Mouse (Mus musculus): ENCODE measurements at regions not wholly inside any gene's neighbourhood (a gene's known extent, or its start where the extent isn't known, plus 50 kb on each side); places are given as distances from the start of the nearest gene placed in this dataset.

DNA sequence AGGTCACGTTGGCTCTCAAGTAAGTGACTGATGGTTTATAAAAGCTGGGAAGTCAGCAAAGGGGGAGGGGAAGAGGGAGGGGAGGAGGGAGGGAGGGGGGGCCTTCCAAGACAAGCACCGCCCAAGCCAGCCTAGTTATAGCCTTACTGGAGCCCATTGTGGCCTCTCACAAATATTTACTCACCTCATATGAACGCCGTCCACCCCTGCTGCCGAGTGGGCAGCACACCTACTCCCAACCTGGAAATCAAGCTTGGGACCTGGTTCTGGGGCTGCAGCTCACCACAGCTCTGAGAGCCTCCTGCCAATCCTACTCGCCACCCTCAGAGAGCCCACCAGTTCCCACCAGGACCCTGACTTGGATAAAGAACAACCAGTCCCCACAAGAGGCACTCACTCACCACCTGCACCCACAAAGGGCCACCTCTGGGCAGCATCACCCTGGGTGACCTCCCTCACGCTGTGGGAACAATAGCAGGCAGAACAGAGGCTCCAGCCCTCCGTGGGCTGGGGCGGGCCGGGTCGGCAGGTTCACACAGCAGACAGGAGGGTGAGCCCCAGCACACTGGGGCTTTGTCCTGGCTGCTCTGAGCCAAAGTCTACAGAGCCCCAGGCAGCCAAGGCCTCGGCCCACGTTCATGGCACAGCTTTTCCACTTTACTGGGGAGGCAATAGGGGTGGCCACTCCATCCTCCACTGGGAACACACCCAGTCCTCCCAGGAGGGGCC lies 171.8 kb downstream of the Bcl11b start:
- WGBS = 41% methylated on average over 13 of the region's 13 CpGs
- no peak for DNase-seq (ENCODE audit: low spot score)

GRCm38 (mm10) chr12:107833001-107833400 lies 170.4 kb downstream of the Bcl11b start:
- WGBS = 89% methylated on average over 8 of the region's 8 CpGs

More for the DNA sequence above, 171.8 kb downstream of the Bcl11b start:
- Histone ChIP-seq H3K4me1 (replicated peaks; ENCODE audit: insufficient read depth, low read length) (no peaks in the 10 kb centered on the region), H3K4me3 (replicated peaks; ENCODE audit: low read depth, low read length) (no peak overlapping the region), H3K4me2 (ENCODE audit: low read length) (no peak overlapping the region), H3K9me3 (replicated peaks; ENCODE audit: low read length) (no peaks in the 10 kb centered on the region), H3K27ac (no peak overlapping the region), H3K36me3 (ENCODE audit: insufficient read depth, low read length) (no peaks in the 10 kb centered on the region), H3K9ac (ENCODE audit: low read depth, low read length) (no peak overlapping the region), H3K27me3 (ENCODE audit: insufficient read depth, low read length) (no peaks in the 10 kb centered on the region)
- no peak for TF ChIP-seq CTCF (IDR thresholded peaks at IDR 0.05; ENCODE audit: low read depth)
- ATAC-seq (replicated peaks; ENCODE audit: low FRiP score, low read depth) = no peak

DNA sequence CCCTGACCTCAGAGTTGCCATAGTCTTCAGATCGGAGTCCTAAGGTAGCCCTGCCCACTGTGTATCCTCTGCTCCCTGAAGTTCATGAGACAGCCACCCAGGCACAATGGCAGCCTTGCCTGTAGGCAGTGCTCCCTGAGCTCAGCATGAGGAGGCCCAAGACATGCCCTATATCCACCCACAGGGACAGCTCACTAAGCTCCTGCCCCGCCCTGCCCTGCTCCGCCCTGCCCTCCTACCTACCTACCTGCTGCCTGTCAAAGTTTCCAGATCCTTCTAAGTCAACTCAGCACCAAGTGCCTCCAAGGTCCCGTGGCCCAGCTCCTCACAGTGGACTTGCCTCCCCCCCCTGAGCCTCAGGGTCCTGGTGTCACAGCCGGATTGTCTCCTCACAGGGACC lies 168.9 kb downstream of the Bcl11b start:
- no peak overlapping the region for H3K4me3 ChIP-seq (replicated peaks; ENCODE audit: low read depth, low read length)
- H3K27ac ChIP-seq = no peak overlapping the region
- WGBS = 83% methylated on average over 5 of the region's 5 CpGs
- no peaks in the 10 kb centered on the region for H3K27me3 ChIP-seq (ENCODE audit: insufficient read depth, low read length)
- no peaks in the 10 kb centered on the region for H3K4me1 ChIP-seq (replicated peaks; ENCODE audit: insufficient read depth, low read length)
- TF ChIP-seq CTCF (IDR thresholded peaks at IDR 0.05; ENCODE audit: low read depth) = no peak
- DNase-seq (ENCODE audit: low spot score) = no peak
- no peak overlapping the region for H3K9ac ChIP-seq (ENCODE audit: low read depth, low read length)
- H3K36me3 ChIP-seq (ENCODE audit: insufficient read depth, low read length) = no peaks in the 10 kb centered on the region
- H3K4me2 ChIP-seq (ENCODE audit: low read length) = no peak overlapping the region
- no peaks in the 10 kb centered on the region for H3K9me3 ChIP-seq (replicated peaks; ENCODE audit: low read length)
- ATAC-seq (replicated peaks; ENCODE audit: low FRiP score, low read depth) = no peak

More at GRCm38 (mm10) chr12:107833001-107833400, 170.4 kb downstream of the Bcl11b start:
- no peak overlapping the region for H3K4me3 ChIP-seq (replicated peaks; ENCODE audit: low read depth, low read length)
- H3K27ac ChIP-seq = no peak overlapping the region
- no peak overlapping the region for H3K9ac ChIP-seq (ENCODE audit: low read depth, low read length)
- no peaks in the 10 kb centered on the region for H3K4me1 ChIP-seq (replicated peaks; ENCODE audit: insufficient read depth, low read length)
- no peaks in the 10 kb centered on the region for H3K36me3 ChIP-seq (ENCODE audit: insufficient read depth, low read length)
- ATAC-seq (replicated peaks; ENCODE audit: low FRiP score, low read depth) = no peak
- no peak for DNase-seq (ENCODE audit: low spot score)
- no peak for TF ChIP-seq CTCF (IDR thresholded peaks at IDR 0.05; ENCODE audit: low read depth)
- H3K9me3 ChIP-seq (replicated peaks; ENCODE audit: low read length) = no peaks in the 10 kb centered on the region
- H3K4me2 ChIP-seq (ENCODE audit: low read length) = no peak overlapping the region
- no peaks in the 10 kb centered on the region for H3K27me3 ChIP-seq (ENCODE audit: insufficient read depth, low read length)

- no peak for TF ChIP-seq CTCF (IDR thresholded peaks at IDR 0.05; ENCODE audit: low read depth)
- ATAC-seq (replicated peaks; ENCODE audit: low FRiP score, low read depth) = no peak
- no peak overlapping the region for H3K9ac ChIP-seq (ENCODE audit: low read depth, low read length)
Observed at GRCm38 (mm10) chr12:107837741-107838140, 165.7 kb downstream of the Bcl11b start.

GRCm38 (mm10) chr12:107844631-107845030 lies 158.8 kb downstream of the Bcl11b start:
- H3K36me3 ChIP-seq (ENCODE audit: insufficient read depth, low read length) = no peaks in the 10 kb centered on the region
- no peak overlapping the region for H3K4me3 ChIP-seq (replicated peaks; ENCODE audit: low read depth, low read length)
- ATAC-seq (replicated peaks; ENCODE audit: low FRiP score, low read depth) (no peak), DNase-seq (ENCODE audit: low spot score) (no peak)
- H3K4me1 ChIP-seq (replicated peaks; ENCODE audit: insufficient read depth, low read length) = no peaks in the 10 kb centered on the region
- no peaks in the 10 kb centered on the region for H3K9me3 ChIP-seq (replicated peaks; ENCODE audit: low read length)
- no peak overlapping the region for H3K27ac ChIP-seq
- TF ChIP-seq CTCF (IDR thresholded peaks at IDR 0.05; ENCODE audit: low read depth) = no peak
- no peaks in the 10 kb centered on the region for H3K27me3 ChIP-seq (ENCODE audit: insufficient read depth, low read length)
- 87% methylated on average over 5 of the region's 5 CpGs for WGBS
- no peak overlapping the region for H3K4me2 ChIP-seq (ENCODE audit: low read length)
- no peak overlapping the region for H3K9ac ChIP-seq (ENCODE audit: low read depth, low read length)

More at GRCm38 (mm10) chr12:107837741-107838140, 165.7 kb downstream of the Bcl11b start:
- Histone ChIP-seq H3K27me3 (ENCODE audit: insufficient read depth, low read length) (no peaks in the 10 kb centered on the region), H3K9me3 (replicated peaks; ENCODE audit: low read length) (no peaks in the 10 kb centered on the region), H3K4me3 (replicated peaks; ENCODE audit: low read depth, low read length) (no peak overlapping the region), H3K4me2 (ENCODE audit: low read length) (no peak overlapping the region), H3K36me3 (ENCODE audit: insufficient read depth, low read length) (no peaks in the 10 kb centered on the region), H3K4me1 (replicated peaks; ENCODE audit: insufficient read depth, low read length) (no peaks in the 10 kb centered on the region), H3K27ac (no peak overlapping the region)
- 92% methylated on average over 12 of the region's 12 CpGs for WGBS
- no peak for DNase-seq (ENCODE audit: low spot score)

- Histone ChIP-seq H3K27ac (no peak overlapping the region), H3K4me2 (ENCODE audit: low read length) (no peak overlapping the region), H3K4me1 (replicated peaks; ENCODE audit: insufficient read depth, low read length) (no peaks in the 10 kb centered on the region), H3K4me3 (replicated peaks; ENCODE audit: low read depth, low read length) (no peak overlapping the region), H3K9me3 (replicated peaks; ENCODE audit: low read length) (no peaks in the 10 kb centered on the region), H3K9ac (ENCODE audit: low read depth, low read length) (no peak overlapping the region), H3K36me3 (ENCODE audit: insufficient read depth, low read length) (no peaks in the 10 kb centered on the region), H3K27me3 (ENCODE audit: insufficient read depth, low read length) (no peaks in the 10 kb centered on the region)
- no peak for TF ChIP-seq CTCF (IDR thresholded peaks at IDR 0.05; ENCODE audit: low read depth)
- ATAC-seq (replicated peaks; ENCODE audit: low FRiP score, low read depth) (no peak), DNase-seq (ENCODE audit: low spot score) (no peak)
- WGBS = 86% methylated on average over 7 of the region's 7 CpGs
Observed at GRCm38 (mm10) chr12:107850591-107850990, 152.8 kb downstream of the Bcl11b start.

Measured in kidney, postnatal 0 days (tissue).